Mouse (Mus musculus) liver, postnatal 0 days (tissue): ENCODE data around the gene Sept8.

Experiments used
- CTCF ChIP-seq: sonication (generic); IDR thresholded peaks from 2 replicates; pipeline ENCODE4 v1.5.1; 2016; ENCODE audit warnings: antibody characterized with exemption, low read depth
- EP300 ChIP-seq: IDR thresholded peaks from 2 replicates; pipeline ENCODE4 v1.6.1; 2016; ENCODE audit warnings: antibody characterized with exemption, low read depth, mild to moderate bottlenecking

- TF ChIP-seq CTCF (no peak), EP300 (no peak)
Measured at GRCm38 (mm10) chr11:53561986-53562385, 42.9 kb downstream of the Sept8 start.
